Mouse (Mus musculus) testis, adult 2 months (tissue): ENCODE data around the gene Tssk4.
A peak's percentile ranks its signal among the peaks of the same experiment; 100 is the strongest.

ENCODE experiments used
- CTCF ChIP-seq: fragments of 200-500 bp; IDR thresholded peaks from 2 replicates; pipeline ENCODE4 v1.5.1; 2012; ENCODE audit warnings: low read depth, mild to moderate bottlenecking, inconsistent platforms, low read length, moderate library complexity; ENCODE audit not compliant: control insufficient read depth, insufficient read depth, insufficient replicate concordance
- POLR2A ChIP-seq: fragments of 200-500 bp; IDR thresholded peaks from 2 replicates; pipeline ENCODE4 v1.6.1; 2012; ENCODE audit warnings: low read depth, mild to moderate bottlenecking, inconsistent platforms, low read length, moderate library complexity; ENCODE audit not compliant: control insufficient read depth

GRCm38 (mm10) chr14:55671833-55672740 is 22.1 kb downstream of the Tssk4 start, which contains the start of the genes Gmpr2 and Nedd8:
- TF ChIP-seq POLR2A (peak; percentile 75), CTCF (no peak)
